Mouse (Mus musculus) heart, adult 2 months (tissue): ENCODE data around the gene Rnaset2a. TPM values are rescaled to one million over a fixed set of nuclear protein-coding genes. Genes with fewer than 3 reads are reported as not detected.
"Not testable (repeated sequence)": the region's sequence is repeated elsewhere in the genome, so short reads cannot be mapped to it uniquely, and the experiment has no call there.

ENCODE experiments used
- DNase-seq, 2 experiments: peaks; one replicate each; pipeline ENCODE4 v3.0.0; 2021
- H3K27ac ChIP-seq: fragments of 200-600 bp; 2 replicates; pipeline ENCODE4 v1.8.1; 2022
- H3K27me3 ChIP-seq: fragments of 200-500 bp; 2 replicates; pipeline ENCODE4 v1.6.1; 2012; ENCODE audit warnings: mild to moderate bottlenecking, low read length, inconsistent platforms, mixed read lengths; ENCODE audit not compliant: control insufficient read depth, insufficient read depth
- H3K36me3 ChIP-seq: fragments of 200-500 bp; 2 replicates; pipeline ENCODE4 v1.6.1; 2012; ENCODE audit warnings: low read length, inconsistent platforms; ENCODE audit not compliant: control insufficient read depth, insufficient read depth
- H3K4me1 ChIP-seq: fragments of 200-500 bp; 2 replicates; pipeline ENCODE4 v1.6.1; 2011; ENCODE audit warnings: low read length; ENCODE audit not compliant: control insufficient read depth, insufficient read depth
- H3K4me3 ChIP-seq: fragments of 200-600 bp; 2 replicates; pipeline ENCODE4 v1.8.1; 2022
- H3K79me2 ChIP-seq: fragments of 200-500 bp; replicated peaks from 2 replicates; pipeline ENCODE4 v1.6.1; 2012; ENCODE audit warnings: mild to moderate bottlenecking, inconsistent platforms, low read length, moderate library complexity, mixed read lengths; ENCODE audit not compliant: control insufficient read depth, insufficient read depth
- H3K9ac ChIP-seq: fragments of 200-500 bp; 2 replicates; pipeline ENCODE4 v1.6.1; 2012; ENCODE audit warnings: low read depth, mild to moderate bottlenecking, control low read depth, inconsistent platforms, low read length, mixed read lengths
- CTCF ChIP-seq: fragments of 200-600 bp; IDR thresholded peaks from 2 replicates; pipeline ENCODE4 v1.8.1; 2022; ENCODE audit warnings: antibody characterized with exemption, mild to moderate bottlenecking, moderate library complexity
- EP300 ChIP-seq: fragments of 200-500 bp; IDR thresholded peaks from 2 replicates; pipeline ENCODE4 v1.6.1; 2011; ENCODE audit warnings: low read depth, low read length, control low read depth; ENCODE audit not compliant: insufficient read depth
- POLR2A ChIP-seq: fragments of 200-500 bp; IDR thresholded peaks from 2 replicates; pipeline ENCODE4 v1.6.1; 2011; ENCODE audit warnings: mild to moderate bottlenecking, low read depth, low read length, control low read depth; ENCODE audit not compliant: insufficient read depth
- WGBS: fragments of 180-500 bp; shearing (Covaris S2); methylation state at CpG from one replicate; pipeline ENCODE4 v1.1.7; 2018; 5-methylcytosine and 5-hydroxymethylcytosine counted together
- intact Hi-C: fragments of 180-260 bp; cut with DNase I; formaldehyde crosslinking; loops from one replicate; pipeline ENCODE4 v1.15.1; 2025
- long read RNA-seq: library from polyadenylated mRNA; stranded (forward); transcript quantifications from one replicate; pipeline ENCODE4 v2.0.0, GENCODE M21; 2021
- polyA plus RNA-seq: library from polyadenylated mRNA; depleted of rRNA; stranded (reverse); fragments of >200 nt; gene quantifications from 2 replicates; pipeline ENCODE4 v1.2.3, GENCODE M21; 2012; rRNA removed
- total RNA-seq, 2 experiments: library from RNA; stranded (reverse); gene quantifications; 2 replicates each; pipeline ENCODE4 v1.2.3; 2021

The Rnaset2a gene
- total RNA-seq = 10 to 100 TPM; 22.1 to 28.9 TPM
- 44.9 and 46.0 TPM in 2 replicates for polyA plus RNA-seq
- long read RNA-seq, transcript Rnaset2a-201 (9 exons, 1,793 nt) = major isoform, 39 of 39 reads
- long read RNA-seq, partial matches to known transcripts = 0 of 39 reads
- long read RNA-seq, other reads (novel, unspliced or antisense) = 0 of 39 reads

GRCm38 (mm10) chr17:8147439-8148316 is at the start of gene Rnaset2a, which contains the start of gene Gm49673:
Gene Rnaset2a, minus strand, starts transcription at chr17:8148097.
Gene Gm49673, minus strand, starts transcription at chr17:8147788.
- TF ChIP-seq POLR2A = 0 out of 2 replicates have a peak, but pooled peaks have one; percentile 12
- H3K27me3 ChIP-seq, H3K4me1 ChIP-seq, intact Hi-C loops, H3K36me3 ChIP-seq, H3K79me2 ChIP-seq: not testable (repeated sequence)
- Histone ChIP-seq H3K9ac (peak within 1 kb of the TSS; percentile 86), H3K4me3 (peak within 1 kb of the TSS; percentile 69), H3K27ac (peak within 1 kb of the TSS; percentile 72)
- 3% methylated on average over 33 of the region's 67 CpGs for WGBS
- DNase-seq = peak; percentile 66 to 69

GRCm38 (mm10) chr17:8197652-8198051 is 49.8 kb upstream of the Rnaset2a start:
- 85% methylated on average over 3 of the region's 3 CpGs for WGBS
- no peaks in the 10 kb centered on the region for H3K79me2 ChIP-seq
- intact Hi-C loops = no loop called here

GRCm38 (mm10) chr17:8195685-8196376 is 47.9 kb upstream of the Rnaset2a start:
- H3K4me1 ChIP-seq = no peaks in the 10 kb centered on the region
- no peak overlapping the region for H3K27ac ChIP-seq
- H3K79me2 ChIP-seq = no peaks in the 10 kb centered on the region
- no peak overlapping the region for H3K9ac ChIP-seq
- WGBS = 81% methylated on average over 8 of the region's 8 CpGs
- intact Hi-C loops = no loop called here
- TF ChIP-seq EP300 = no peak
- TF ChIP-seq CTCF = no peak
- TF ChIP-seq POLR2A = no peak
- no peaks in the 10 kb centered on the region for H3K27me3 ChIP-seq
- H3K36me3 ChIP-seq = no peaks in the 10 kb centered on the region; the same call in 1 of the 2 replicates
- no peak for DNase-seq
- no peak overlapping the region for H3K4me3 ChIP-seq

More at GRCm38 (mm10) chr17:8197652-8198051, 49.8 kb upstream of the Rnaset2a start:
- Histone ChIP-seq H3K4me3 (no peak overlapping the region), H3K27ac (no peak overlapping the region), H3K27me3 (no peaks in the 10 kb centered on the region), H3K4me1 (no peaks in the 10 kb centered on the region), H3K9ac (no peak overlapping the region), H3K36me3 (no peaks in the 10 kb centered on the region; the same call in 1 of the 2 replicates)
- peak; percentile 28 for TF ChIP-seq CTCF
- TF ChIP-seq EP300 = no peak
- DNase-seq = no peak

GRCm38 (mm10) chr17:8193678-8194077 is 45.8 kb upstream of the Rnaset2a start:
- H3K36me3 ChIP-seq = no peaks in the 10 kb centered on the region; the same call in 1 of the 2 replicates
- no peak overlapping the region for H3K4me3 ChIP-seq
- 72% methylated on average over 8 of the region's 8 CpGs for WGBS
- no peaks in the 10 kb centered on the region for H3K27me3 ChIP-seq
- no peak overlapping the region for H3K27ac ChIP-seq
- H3K4me1 ChIP-seq = no peaks in the 10 kb centered on the region
- intact Hi-C loops = no loop called here
- DNase-seq = no peak
- H3K79me2 ChIP-seq = no peaks in the 10 kb centered on the region
- no peak overlapping the region for H3K9ac ChIP-seq
- no peak for TF ChIP-seq POLR2A
- no peak for TF ChIP-seq CTCF
- TF ChIP-seq EP300 = no peak

- Histone ChIP-seq H3K9ac (no peak overlapping the region), H3K27ac (no peak overlapping the region), H3K4me1 (no peaks in the 10 kb centered on the region), H3K4me3 (no peak overlapping the region), H3K27me3 (no peaks in the 10 kb centered on the region), H3K79me2 (no peaks in the 10 kb centered on the region), H3K36me3 (no peaks in the 10 kb centered on the region)
- intact Hi-C loops = no loop called here
- TF ChIP-seq CTCF (no peak), POLR2A (no peak)
- WGBS = 67% methylated on average over 7 of the region's 7 CpGs
- no peak for DNase-seq
Observed at GRCm38 (mm10) chr17:8184217-8184616, 36.3 kb upstream of the Rnaset2a start.

- no peaks in the 10 kb centered on the region for H3K79me2 ChIP-seq
- WGBS = 60% methylated on average over 5 of the region's 5 CpGs
- H3K27me3 ChIP-seq = no peaks in the 10 kb centered on the region
- H3K4me1 ChIP-seq = no peaks in the 10 kb centered on the region
- DNase-seq = peak in 1 of 2 experiments; percentile 20
- H3K36me3 ChIP-seq = no peaks in the 10 kb centered on the region
- no peak overlapping the region for H3K9ac ChIP-seq
- intact Hi-C loops = no loop called here
- H3K27ac ChIP-seq = no peak overlapping the region
- H3K4me3 ChIP-seq = no peak overlapping the region
- TF ChIP-seq POLR2A (no peak), EP300 (no peak), CTCF (no peak)
Observed at GRCm38 (mm10) chr17:8183815-8184214, 35.9 kb upstream of the Rnaset2a start.
